Mouse (Mus musculus) neural tube, embryonic 11.5 days (tissue): ENCODE measurements around the gene Pawr. TPM values are rescaled to one million over a fixed set of nuclear protein-coding genes. Genes with fewer than 3 reads are reported as not detected.

Experiments used
- ATAC-seq: fragments of 200-750 bp; cut with Nextera tagmentation; 2 replicates; pipeline ENCODE4 v1.8.0; 2017; ENCODE audit warnings: moderate number of reproducible peaks, mild to moderate bottlenecking, moderate TSS enrichment, moderate library complexity; ENCODE audit not compliant: insufficient read depth, low FRiP score, low TSS enrichment
- DNase-seq: peaks from one replicate; pipeline ENCODE4 v3.0.0-alpha.2; 2015; ENCODE audit warnings: low spot score
- H3K27ac ChIP-seq: fragments of 300-500 bp; sonication (generic); 2 replicates; pipeline ENCODE4 v1.5.1; 2014; ENCODE audit warnings: low read depth, mild to moderate bottlenecking, low read length
- H3K27me3 ChIP-seq: fragments of 300-500 bp; sonication (generic); 2 replicates; pipeline ENCODE4 v1.6.1; 2014; ENCODE audit warnings: mild to moderate bottlenecking, low read length, mixed read lengths; ENCODE audit not compliant: control insufficient read depth, insufficient read depth
- H3K36me3 ChIP-seq: fragments of 300-500 bp; sonication (generic); 2 replicates; pipeline ENCODE4 v1.6.1; 2014; ENCODE audit warnings: mild to moderate bottlenecking, low read length, moderate library complexity, mixed read lengths; ENCODE audit not compliant: control insufficient read depth, insufficient read depth
- H3K4me1 ChIP-seq: fragments of 300-500 bp; sonication (generic); 2 replicates; pipeline ENCODE4 v1.6.1; 2014; ENCODE audit warnings: low read length, mixed read lengths; ENCODE audit not compliant: control insufficient read depth, insufficient read depth
- H3K4me2 ChIP-seq: fragments of 300-500 bp; sonication (generic); 2 replicates; pipeline ENCODE4 v1.6.1; 2014; ENCODE audit warnings: low read depth, mild to moderate bottlenecking, moderate library complexity
- H3K4me3 ChIP-seq: fragments of 300-500 bp; sonication (generic); 2 replicates; pipeline ENCODE4 v1.5.1; 2014; ENCODE audit warnings: low read depth, low read length
- H3K9ac ChIP-seq: fragments of 300-500 bp; sonication (generic); 2 replicates; pipeline ENCODE4 v1.6.1; 2014; ENCODE audit warnings: mild to moderate bottlenecking, low read length
- H3K9me3 ChIP-seq: fragments of 300-500 bp; sonication (generic); 2 replicates; pipeline ENCODE4 v1.6.1; 2016; ENCODE audit warnings: low read length; ENCODE audit not compliant: control insufficient read depth
- WGBS: fragments of 180-500 bp; shearing (Covaris S2); extraction: QIAGEN DNeasy Blood & Tissue Kit; methylation state at CpG from one replicate; pipeline ENCODE4 v1.1.7; 2014; 5-methylcytosine and 5-hydroxymethylcytosine counted together
- polyA plus RNA-seq: library from polyadenylated mRNA; unstranded; fragments of >200 nt; fragmentation: Nextera tagmentation; extraction: Ambion mirVana; gene quantifications from 2 replicates; pipeline ENCODE4 v1.2.1, GENCODE M21; 2014

Gene Pawr
- polyA plus RNA-seq, 1 experiment from 2014 or later: 15.1 TPM

- Histone ChIP-seq H3K36me3 (no peaks in the 10 kb centered on the region), H3K9me3 (no peaks in the 10 kb centered on the region), H3K27ac (no peak overlapping the region), H3K27me3 (no peaks in the 10 kb centered on the region), H3K4me3 (no peak overlapping the region), H3K9ac (no peak overlapping the region), H3K4me2 (no peak overlapping the region), H3K4me1 (no peaks in the 10 kb centered on the region)
- ATAC-seq (no peak), DNase-seq (no peak)
- WGBS: 69% methylated on average over 11 of the region's 11 CpGs
Measured at GRCm38 (mm10) chr10:108299828-108300227, 32.1 kb upstream of the Pawr start.

GRCm38 (mm10) chr10:108300843-108301242, 31.1 kb upstream of the Pawr start:
- Histone ChIP-seq H3K27ac (no peak overlapping the region), H3K36me3 (no peaks in the 10 kb centered on the region), H3K4me2 (no peak overlapping the region), H3K9ac (no peak overlapping the region), H3K27me3 (no peaks in the 10 kb centered on the region), H3K4me1 (no peaks in the 10 kb centered on the region), H3K4me3 (no peak overlapping the region), H3K9me3 (no peaks in the 10 kb centered on the region)
- ATAC-seq (peak; percentile 74; the same call in 1 of the 2 replicates), DNase-seq (peak; percentile 85)
- 15% methylated on average over 19 of the region's 19 CpGs for WGBS

GRCm38 (mm10) chr10:108307772-108308171, 24.1 kb upstream of the Pawr start:
- no peak overlapping the region for H3K4me3 ChIP-seq
- no peak for ATAC-seq

GRCm38 (mm10) chr10:108310195-108310594, 21.7 kb upstream of the Pawr start:
- no peaks in the 10 kb centered on the region for H3K27me3 ChIP-seq

More at GRCm38 (mm10) chr10:108307772-108308171, 24.1 kb upstream of the Pawr start:
- H3K9ac ChIP-seq: no peak overlapping the region
- 87% methylated on average over 11 of the region's 11 CpGs for WGBS
- no peak for DNase-seq
- H3K4me1 ChIP-seq: no peaks in the 10 kb centered on the region
- no peaks in the 10 kb centered on the region for H3K27me3 ChIP-seq
- no peaks in the 10 kb centered on the region for H3K36me3 ChIP-seq
- no peak overlapping the region for H3K27ac ChIP-seq
- no peaks in the 10 kb centered on the region for H3K9me3 ChIP-seq
- no peak overlapping the region for H3K4me2 ChIP-seq

GRCm38 (mm10) chr10:108311396-108311795, 20.5 kb upstream of the Pawr start:
- no peak overlapping the region for H3K4me2 ChIP-seq
- DNase-seq (no peak), ATAC-seq (no peak)
- no peaks in the 10 kb centered on the region for H3K36me3 ChIP-seq
- H3K4me3 ChIP-seq: no peak overlapping the region
- H3K4me1 ChIP-seq: no peaks in the 10 kb centered on the region
- WGBS: 89% methylated on average over 3 of the region's 3 CpGs
- no peak overlapping the region for H3K9ac ChIP-seq
- H3K9me3 ChIP-seq: no peaks in the 10 kb centered on the region
- H3K27ac ChIP-seq: no peak overlapping the region
- no peaks in the 10 kb centered on the region for H3K27me3 ChIP-seq

More at GRCm38 (mm10) chr10:108310195-108310594, 21.7 kb upstream of the Pawr start:
- no peak for ATAC-seq
- Histone ChIP-seq H3K4me2 (no peak overlapping the region), H3K4me3 (no peak overlapping the region), H3K9me3 (no peaks in the 10 kb centered on the region), H3K27ac (no peak overlapping the region), H3K9ac (no peak overlapping the region), H3K4me1 (no peaks in the 10 kb centered on the region), H3K36me3 (no peaks in the 10 kb centered on the region)
- WGBS: 85% methylated on average over 5 of the region's 5 CpGs
- DNase-seq: no peak

- DNase-seq (no peak), ATAC-seq (no peak)
- Histone ChIP-seq H3K9me3 (no peaks in the 10 kb centered on the region), H3K4me1 (no peaks in the 10 kb centered on the region), H3K9ac (no peak overlapping the region), H3K4me3 (no peak overlapping the region), H3K4me2 (no peak overlapping the region), H3K36me3 (no peaks in the 10 kb centered on the region), H3K27me3 (no peaks in the 10 kb centered on the region), H3K27ac (no peak overlapping the region)
- WGBS: 34% methylated on average over 6 of the region's 6 CpGs
Measured at GRCm38 (mm10) chr10:108313845-108314244, 18.1 kb upstream of the Pawr start.

- Histone ChIP-seq H3K4me3 (no peak overlapping the region), H3K36me3 (no peaks in the 10 kb centered on the region), H3K9me3 (no peaks in the 10 kb centered on the region), H3K4me1 (no peaks in the 10 kb centered on the region), H3K9ac (no peak overlapping the region), H3K27me3 (no peaks in the 10 kb centered on the region), H3K4me2 (no peak overlapping the region), H3K27ac (no peak overlapping the region)
- ATAC-seq (no peak), DNase-seq (no peak)
- 90% methylated on average over 8 of the region's 8 CpGs for WGBS
Measured at GRCm38 (mm10) chr10:108314396-108314795, 17.5 kb upstream of the Pawr start.

GRCm38 (mm10) chr10:108315236-108315635, 16.7 kb upstream of the Pawr start:
- no peak overlapping the region for H3K4me2 ChIP-seq
- H3K27me3 ChIP-seq: no peaks in the 10 kb centered on the region
- H3K9ac ChIP-seq: no peak overlapping the region
- H3K4me3 ChIP-seq: no peak overlapping the region
- H3K4me1 ChIP-seq: no peaks in the 10 kb centered on the region
- no peak overlapping the region for H3K27ac ChIP-seq
- 92% methylated on average over 7 of the region's 7 CpGs for WGBS
- ATAC-seq (no peak), DNase-seq (no peak)
- no peaks in the 10 kb centered on the region for H3K36me3 ChIP-seq
- no peaks in the 10 kb centered on the region for H3K9me3 ChIP-seq

GRCm38 (mm10) chr10:108328356-108328755, 3.6 kb upstream of the Pawr start:
- WGBS: 94% methylated on average over 7 of the region's 7 CpGs
- no peaks in the 10 kb centered on the region for H3K4me1 ChIP-seq
- no peak overlapping the region for H3K4me2 ChIP-seq
- DNase-seq (no peak), ATAC-seq (no peak)
- no peaks in the 10 kb centered on the region for H3K36me3 ChIP-seq
- peaks cover 4% of the 10 kb centered on the region; the same call in 1 of the 2 replicates for H3K27me3 ChIP-seq
- H3K9ac ChIP-seq: no peak overlapping the region
- H3K9me3 ChIP-seq: no peaks in the 10 kb centered on the region
- no peak overlapping the region for H3K4me3 ChIP-seq
- H3K27ac ChIP-seq: no peak overlapping the region
